Mouse (Mus musculus): ENCODE measurements around the gene Btbd7. TPM values are rescaled to one million over a fixed set of nuclear protein-coding genes. Genes with fewer than 3 reads are reported as not detected.

Btbd7 gene
- polyA plus RNA-seq, 1 experiment, result not detected

- TF ChIP-seq POLR2A (IDR thresholded peaks at IDR 0.05; ENCODE audit: insufficient read depth, low read depth, low read length) (no peak), CTCF (IDR thresholded peaks at IDR 0.05; ENCODE audit: insufficient read depth, low read depth, low read length) (no peak)
- no peaks in the 10 kb centered on the region for H3K4me1 ChIP-seq (ENCODE audit: control insufficient read depth, insufficient read depth, low read length)
- no peak overlapping the region for H3K27ac ChIP-seq (ENCODE audit: insufficient read depth, low read depth, low read length)
- no peak overlapping the region for H3K4me3 ChIP-seq (ENCODE audit: insufficient read depth, low read depth, low read length)
- WGBS, result 83% methylated on average over 4 of the region's 4 CpGs
Measured at GRCm38 (mm10) chr12:102769000-102769399, 109.3 kb downstream of the Btbd7 start.

GRCm38 (mm10) chr12:102763696-102764095, 114.6 kb downstream of the Btbd7 start:
- no peak for TF ChIP-seq POLR2A (IDR thresholded peaks at IDR 0.05; ENCODE audit: insufficient read depth, low read depth, low read length)
- no peak overlapping the region for H3K4me3 ChIP-seq (ENCODE audit: insufficient read depth, low read depth, low read length)
- no peak overlapping the region for H3K27ac ChIP-seq (ENCODE audit: insufficient read depth, low read depth, low read length)
- H3K4me1 ChIP-seq (ENCODE audit: control insufficient read depth, insufficient read depth, low read length), result peaks cover 8% of the 10 kb centered on the region

- WGBS, result 79% methylated on average over 3 of the region's 3 CpGs
- no peak overlapping the region for H3K4me3 ChIP-seq (ENCODE audit: insufficient read depth, low read depth, low read length)
- H3K4me1 ChIP-seq (ENCODE audit: control insufficient read depth, insufficient read depth, low read length), result peaks cover 8% of the 10 kb centered on the region
- TF ChIP-seq CTCF (IDR thresholded peaks at IDR 0.05; ENCODE audit: insufficient read depth, low read depth, low read length), result no peak
- no peak for TF ChIP-seq POLR2A (IDR thresholded peaks at IDR 0.05; ENCODE audit: insufficient read depth, low read depth, low read length)
- no peak overlapping the region for H3K27ac ChIP-seq (ENCODE audit: insufficient read depth, low read depth, low read length)
Measured at GRCm38 (mm10) chr12:102761668-102762067, 116.6 kb downstream of the Btbd7 start.

- TF ChIP-seq POLR2A (IDR thresholded peaks at IDR 0.05; ENCODE audit: insufficient read depth, low read depth, low read length) (no peak), CTCF (IDR thresholded peaks at IDR 0.05; ENCODE audit: insufficient read depth, low read depth, low read length) (no peak)
- 1% methylated on average over 5 of the region's 5 CpGs for WGBS
- H3K27ac ChIP-seq (ENCODE audit: insufficient read depth, low read depth, low read length), result no peak overlapping the region
Measured at GRCm38 (mm10) chr12:102758936-102759335, 119.3 kb downstream of the Btbd7 start.

GRCm38 (mm10) chr12:102758403-102758756, 119.9 kb downstream of the Btbd7 start, which contains the start of gene Gm20604:
TSS of gene Gm20604 (minus strand) at chr12:102758672.
- H3K27ac ChIP-seq (ENCODE audit: insufficient read depth, low read depth, low read length), result peak within 1 kb of the TSS; percentile 42; the same call in 1 of the 2 replicates
- TF ChIP-seq CTCF (IDR thresholded peaks at IDR 0.05; ENCODE audit: insufficient read depth, low read depth, low read length) (no peak), POLR2A (IDR thresholded peaks at IDR 0.05; ENCODE audit: insufficient read depth, low read depth, low read length) (no peak)
- 0% methylated on average over 10 of the region's 10 CpGs for WGBS
- H3K4me3 ChIP-seq (ENCODE audit: insufficient read depth, low read depth, low read length), result peak within 1 kb of the TSS; percentile 97
- peaks cover 8% of the 10 kb centered on the region for H3K4me1 ChIP-seq (ENCODE audit: control insufficient read depth, insufficient read depth, low read length)

More at GRCm38 (mm10) chr12:102758936-102759335, 119.3 kb downstream of the Btbd7 start:
- peaks cover 8% of the 10 kb centered on the region for H3K4me1 ChIP-seq (ENCODE audit: control insufficient read depth, insufficient read depth, low read length)
- peak overlapping the region; percentile 15; the same call in 1 of the 2 replicates for H3K4me3 ChIP-seq (ENCODE audit: insufficient read depth, low read depth, low read length)

GRCm38 (mm10) chr12:102757689-102758402, 120.4 kb downstream of the Btbd7 start, which contains the start of the genes Gm28051, Gon7 and Ubr7:
TSS of gene Gm28051 (minus strand) at chr12:102757765.
TSS of gene Gon7 (minus strand) at chr12:102757803.
TSS of gene Ubr7 (plus strand) at chr12:102757967.
- H3K4me1 ChIP-seq (ENCODE audit: control insufficient read depth, insufficient read depth, low read length), result peaks cover 8% of the 10 kb centered on the region
- TF ChIP-seq POLR2A (IDR thresholded peaks at IDR 0.05; ENCODE audit: insufficient read depth, low read depth, low read length), result peak; percentile 58
- TF ChIP-seq CTCF (IDR thresholded peaks at IDR 0.05; ENCODE audit: insufficient read depth, low read depth, low read length), result peak; percentile 73; the same call in 1 of the 2 replicates
- under 1% methylated on average over 73 of the region's 73 CpGs for WGBS

GRCm38 (mm10) chr12:102757055-102757688, 121.1 kb downstream of the Btbd7 start:
- 2% methylated on average over 46 of the region's 46 CpGs for WGBS

More at GRCm38 (mm10) chr12:102757689-102758402, 120.4 kb downstream of the Btbd7 start, which contains the start of the genes Gm28051, Gon7 and Ubr7:
- Histone ChIP-seq H3K4me3 (ENCODE audit: insufficient read depth, low read depth, low read length) (peak within 1 kb of the TSS; percentile 97), H3K27ac (ENCODE audit: insufficient read depth, low read depth, low read length) (peak within 1 kb of the TSS; percentile 42; the same call in 1 of the 2 replicates)

GRCm38 (mm10) chr12:102756304-102756703, 122.0 kb downstream of the Btbd7 start:
- TF ChIP-seq CTCF (IDR thresholded peaks at IDR 0.05; ENCODE audit: insufficient read depth, low read depth, low read length) (no peak), POLR2A (IDR thresholded peaks at IDR 0.05; ENCODE audit: insufficient read depth, low read depth, low read length) (no peak)
- Histone ChIP-seq H3K4me3 (ENCODE audit: insufficient read depth, low read depth, low read length) (no peak overlapping the region), H3K4me1 (ENCODE audit: control insufficient read depth, insufficient read depth, low read length) (peaks cover 8% of the 10 kb centered on the region), H3K27ac (ENCODE audit: insufficient read depth, low read depth, low read length) (no peak overlapping the region)
- 79% methylated on average over 7 of the region's 7 CpGs for WGBS

More at GRCm38 (mm10) chr12:102757055-102757688, 121.1 kb downstream of the Btbd7 start:
- H3K4me1 ChIP-seq (ENCODE audit: control insufficient read depth, insufficient read depth, low read length), result peaks cover 8% of the 10 kb centered on the region
- peak overlapping the region; percentile 42; the same call in 1 of the 2 replicates for H3K27ac ChIP-seq (ENCODE audit: insufficient read depth, low read depth, low read length)
- peak overlapping the region; percentile 81 for H3K4me3 ChIP-seq (ENCODE audit: insufficient read depth, low read depth, low read length)
- TF ChIP-seq POLR2A (IDR thresholded peaks at IDR 0.05; ENCODE audit: insufficient read depth, low read depth, low read length) (no peak), CTCF (IDR thresholded peaks at IDR 0.05; ENCODE audit: insufficient read depth, low read depth, low read length) (no peak)

GRCm38 (mm10) chr12:102748256-102748655, 130.0 kb downstream of the Btbd7 start:
- no peak overlapping the region for H3K4me3 ChIP-seq (ENCODE audit: insufficient read depth, low read depth, low read length)
- no peak overlapping the region for H3K27ac ChIP-seq (ENCODE audit: insufficient read depth, low read depth, low read length)
- 85% methylated on average over 3 of the region's 3 CpGs for WGBS
- no peak for TF ChIP-seq POLR2A (IDR thresholded peaks at IDR 0.05; ENCODE audit: insufficient read depth, low read depth, low read length)
- no peak for TF ChIP-seq CTCF (IDR thresholded peaks at IDR 0.05; ENCODE audit: insufficient read depth, low read depth, low read length)
- H3K4me1 ChIP-seq (ENCODE audit: control insufficient read depth, insufficient read depth, low read length), result no peaks in the 10 kb centered on the region
